Mouse (Mus musculus): ENCODE results near the gene Cdc42ep2.

DNA sequence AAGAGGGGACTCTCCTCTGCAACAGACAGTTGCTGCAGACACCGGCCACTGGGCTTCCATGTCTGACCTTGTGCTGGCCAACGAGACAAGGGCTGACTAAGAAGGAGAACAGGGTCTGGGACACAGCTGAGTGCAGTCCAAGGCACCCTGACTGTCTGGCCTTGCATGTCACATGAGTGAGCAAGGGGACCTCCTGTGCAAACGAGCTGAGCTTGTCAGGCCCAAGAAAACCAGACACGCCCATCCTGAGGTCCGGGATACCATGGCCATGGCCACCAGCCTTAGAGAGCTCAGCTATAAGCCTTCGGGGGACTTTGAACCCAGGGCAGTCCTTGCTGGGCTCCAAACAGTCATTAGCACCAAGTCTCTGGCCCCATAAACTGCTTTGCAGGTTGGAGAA lies 56.5 kb downstream of the Cdc42ep2 start:
- TF ChIP-seq EP300 (IDR thresholded peaks at IDR 0.05) (no peak), CTCF (IDR thresholded peaks at IDR 0.05) (no peak)

Measured in lung, postnatal 0 days (tissue).